Mouse (Mus musculus): Measurements from ENCODE around the gene Olfr646.

Olfr646 gene

DNA sequence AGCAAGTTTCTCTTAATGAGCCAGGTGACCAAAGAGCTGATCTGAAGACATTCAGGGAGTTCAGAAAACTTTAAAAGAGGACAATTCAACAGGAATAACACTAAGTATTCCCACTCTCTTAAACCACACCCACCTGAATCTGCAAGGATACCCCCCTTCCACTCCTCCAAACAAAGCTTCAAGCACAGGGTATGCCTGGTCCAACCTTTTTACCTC is at the start of gene Olfr646:
Gene Olfr646 (plus strand): TSS at position 117 of the 216 bp plus-strand sequence.
- no peak for DNase-seq (ENCODE audit: low read depth, low spot score)

DNA sequence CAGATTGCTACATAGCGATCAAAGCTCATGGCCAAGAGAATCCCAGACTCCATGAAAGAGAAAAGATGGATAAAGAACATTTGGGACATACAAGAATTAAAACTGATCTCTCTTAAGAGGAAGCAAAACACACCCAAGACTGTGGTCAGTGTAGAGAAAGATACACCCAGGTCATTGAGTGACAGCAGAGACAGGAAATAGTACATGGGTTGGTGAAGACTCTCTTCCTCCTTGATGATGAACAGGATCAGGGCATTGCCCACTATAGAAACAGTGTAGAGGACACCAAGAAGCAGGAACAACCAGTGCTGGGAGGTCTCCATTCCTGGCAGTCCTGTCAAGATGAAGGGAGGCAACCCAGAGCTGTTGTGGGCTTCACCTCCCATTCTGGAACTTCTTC is 45.5 kb upstream of the Olfr646 start:
- no peak for DNase-seq (ENCODE audit: low read depth, low spot score)

DNA sequence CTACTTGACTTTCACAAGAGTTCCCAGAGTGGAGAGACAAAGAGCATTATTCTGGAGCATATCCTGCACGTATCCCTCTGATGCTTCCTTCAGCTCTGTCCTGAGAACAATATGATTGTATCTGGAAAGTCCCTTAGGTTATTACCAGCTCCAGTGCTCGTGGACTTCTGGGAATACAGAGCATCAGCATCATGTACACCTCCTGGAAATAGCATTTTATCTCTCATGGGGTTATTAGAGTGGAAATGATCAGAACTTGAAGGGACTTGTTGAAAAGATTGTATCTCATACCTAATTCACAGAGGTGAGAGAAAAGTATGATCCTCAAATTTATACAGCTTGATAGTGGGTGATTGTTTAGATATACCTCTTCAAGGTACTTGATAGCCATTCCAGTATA is 43.3 kb upstream of the Olfr646 start, which contains the start of gene 4930516K23Rik:
Gene 4930516K23Rik (minus strand): TSS at position 101 of the 400 bp plus-strand sequence.
- no peak for DNase-seq (ENCODE audit: low read depth, low spot score)

DNA sequence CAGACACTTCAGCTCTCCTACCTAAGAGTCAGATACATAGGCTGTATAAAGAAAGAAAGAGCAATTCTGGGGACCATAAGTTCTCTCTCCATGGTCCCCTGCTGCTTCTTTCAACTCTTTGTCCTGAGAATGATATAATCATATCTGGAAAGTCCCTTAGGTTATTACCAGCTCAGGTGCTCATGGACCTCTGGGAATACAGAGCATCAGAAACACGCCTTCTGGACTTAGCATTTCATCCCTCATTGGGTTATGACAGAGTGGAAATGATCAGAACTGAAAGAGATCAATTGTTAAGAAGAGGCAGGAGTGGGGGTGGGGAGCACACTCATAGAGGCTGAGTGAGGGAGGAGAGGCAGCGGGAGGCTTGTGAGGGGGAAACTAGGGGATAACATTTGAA is 32.9 kb upstream of the Olfr646 start, which contains the start of gene Olfr644:
Gene Olfr644 (minus strand): TSS at position 101 of the 400 bp plus-strand sequence.
- no peak for DNase-seq (ENCODE audit: low read depth, low spot score)

DNA sequence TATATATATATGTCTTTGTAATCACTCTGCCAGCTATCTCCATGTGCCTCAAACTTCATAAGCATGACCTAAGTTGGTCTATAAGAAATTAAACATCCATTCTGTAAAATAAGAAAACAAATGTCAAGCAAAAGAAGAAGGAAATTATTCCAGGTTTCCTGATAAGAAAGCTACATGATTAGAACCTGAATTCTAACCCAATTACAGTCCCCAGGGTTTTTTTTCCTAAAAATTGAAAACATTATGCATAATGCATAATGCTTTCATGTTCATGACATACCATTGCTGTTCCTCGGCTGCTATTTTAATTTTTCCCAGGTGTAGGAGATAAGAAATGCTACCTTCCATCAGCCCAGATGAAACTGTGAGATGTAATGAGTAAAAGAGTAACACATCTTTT is 19.3 kb upstream of the Olfr646 start, which contains the start of gene Olfr645:
Gene Olfr645 (minus strand): TSS at position 101 of the 400 bp plus-strand sequence.
- DNase-seq (ENCODE audit: low read depth, low spot score), result no peak

DNA sequence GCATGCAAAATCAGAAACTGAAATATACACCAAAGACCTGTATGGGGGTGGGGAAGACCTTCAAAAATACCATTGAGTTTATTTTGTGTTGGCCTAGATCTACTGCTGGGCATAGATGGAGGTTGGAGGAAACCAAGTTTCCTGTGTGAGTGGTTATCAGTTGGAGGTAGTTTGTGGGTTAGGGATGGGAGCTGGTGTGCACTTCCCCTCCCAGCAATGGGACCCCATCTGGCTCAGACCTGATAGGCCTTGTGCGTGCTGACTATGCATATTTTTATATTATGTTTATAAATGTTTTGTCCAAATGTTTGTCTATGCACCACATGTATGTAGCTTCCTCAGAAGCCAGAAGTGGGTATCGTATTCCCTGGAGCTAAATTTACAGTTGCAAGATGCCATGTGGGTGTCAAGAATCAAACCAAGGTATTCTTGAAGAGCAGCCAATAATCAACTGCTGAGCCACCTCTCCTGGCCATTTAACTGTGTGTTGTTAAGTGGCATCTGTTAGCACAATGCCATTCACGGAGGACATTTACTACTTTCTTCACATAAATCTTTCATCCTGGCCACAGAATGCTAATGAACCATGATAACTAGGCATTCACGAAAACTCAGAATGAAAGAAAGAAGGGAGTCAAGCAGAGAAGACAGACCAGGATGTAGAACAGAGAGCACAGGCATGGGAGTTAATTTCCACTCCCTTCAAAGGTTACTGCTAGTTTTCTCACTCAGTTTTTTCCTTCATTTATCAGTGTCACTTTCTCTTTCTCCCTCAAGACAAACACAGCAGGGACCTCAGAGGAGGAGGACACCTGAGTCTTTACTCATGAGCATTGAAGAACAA is 538 bp upstream of the Olfr646 start:
- DNase-seq (ENCODE audit: low read depth, low spot score), result no peak

DNA sequence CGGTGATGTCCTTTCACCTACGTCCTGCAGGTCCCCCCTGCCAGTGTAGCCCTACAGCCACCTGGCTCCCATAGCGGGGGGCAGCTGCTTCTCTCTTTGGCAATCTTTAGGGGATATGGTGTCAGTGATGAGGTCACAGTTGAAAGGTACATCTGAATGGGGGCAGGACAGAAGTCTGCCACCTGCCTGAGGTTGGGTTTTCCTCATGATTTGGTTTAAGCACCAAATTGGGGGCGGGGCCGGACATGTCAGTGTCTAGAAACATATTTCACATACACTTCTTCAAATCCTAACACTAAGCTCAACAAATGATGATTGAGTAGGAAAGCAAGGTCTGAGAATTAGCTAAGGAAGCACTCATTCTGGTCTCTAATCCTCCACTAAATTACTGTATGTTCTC is 25.1 kb downstream of the Olfr646 start, which contains the start of gene Ubqln5:
Gene Ubqln5 (minus strand): TSS at position 101 of the 400 bp plus-strand sequence.
- no peak for DNase-seq (ENCODE audit: low read depth, low spot score)

DNA sequence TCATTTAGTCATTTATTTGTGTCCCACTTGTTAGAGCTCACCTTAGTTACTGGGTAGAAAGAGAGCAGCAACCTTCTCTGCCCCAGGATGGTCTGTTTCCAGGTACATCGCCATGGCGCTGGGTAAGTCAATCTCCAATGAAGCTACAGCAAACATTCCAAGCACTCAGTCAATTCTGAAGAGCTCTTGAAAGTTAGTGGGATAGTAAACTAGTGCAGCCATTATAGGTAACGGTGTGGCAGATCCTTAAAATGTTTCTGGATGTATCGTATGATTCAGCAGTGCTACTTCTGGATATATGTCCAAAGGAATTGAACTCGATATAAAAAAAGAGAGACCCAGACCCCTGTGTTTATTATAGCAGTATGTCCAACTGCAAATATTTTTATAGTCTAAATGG is 32.6 kb downstream of the Olfr646 start, which contains the start of gene Olfr643:
Gene Olfr643 (minus strand): TSS at position 101 of the 400 bp plus-strand sequence.
- no peak for DNase-seq (ENCODE audit: low read depth, low spot score)

DNA sequence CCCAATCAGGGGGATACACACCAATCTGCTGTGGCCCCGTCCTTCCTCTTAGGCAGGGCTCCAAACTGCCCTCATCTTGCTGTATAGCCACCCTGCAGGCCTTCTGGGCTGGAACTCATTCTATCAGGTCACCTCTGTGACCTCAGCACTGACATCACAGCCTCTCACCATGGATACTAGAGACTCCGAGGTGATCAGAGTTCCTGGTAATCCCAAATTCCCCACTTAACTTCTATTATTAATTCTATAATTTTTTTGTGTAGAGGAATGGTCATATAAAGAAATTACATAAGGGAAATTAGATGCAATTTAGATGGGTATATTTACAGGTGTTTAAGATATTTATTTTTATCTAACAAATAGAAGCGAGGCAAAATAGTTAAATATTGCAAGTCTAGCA is 38.5 kb downstream of the Olfr646 start, which contains the start of gene Ubqln3:
Gene Ubqln3 (minus strand): TSS at position 101 of the 400 bp plus-strand sequence.
- no peak for DNase-seq (ENCODE audit: low read depth, low spot score)

DNA sequence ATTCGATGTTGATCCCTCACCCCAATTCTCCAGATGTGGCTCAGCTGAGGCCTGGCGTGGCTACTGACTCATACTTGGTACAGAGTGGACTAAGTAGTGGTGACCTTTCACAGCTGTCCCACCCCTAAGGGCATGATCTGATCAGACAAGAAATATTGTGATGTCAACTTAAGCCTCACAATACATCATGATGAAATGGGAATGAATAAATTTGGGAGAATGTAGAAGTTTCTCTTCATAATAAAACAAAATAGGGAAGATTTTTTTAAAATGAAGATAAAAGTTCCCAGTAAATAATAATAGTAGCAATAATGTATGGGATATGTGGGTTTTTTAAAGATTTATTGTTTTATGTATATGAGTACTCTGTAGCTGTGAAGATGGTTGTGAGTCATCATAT is 45.8 kb downstream of the Olfr646 start, which contains the start of gene Ubqlnl:
Gene Ubqlnl (minus strand): TSS at position 101 of the 400 bp plus-strand sequence.
- no peak for DNase-seq (ENCODE audit: low read depth, low spot score)

Measured in ZHBTc4 (cell line).